Mouse (Mus musculus) heart, postnatal 25 days (tissue): ENCODE data around the gene Fads6. TPM values are rescaled to one million over a fixed set of nuclear protein-coding genes. Genes with fewer than 3 reads are reported as not detected.

ENCODE experiments used
- DNase-seq: peaks from one replicate; pipeline ENCODE4 v3.0.0; 2022; ENCODE audit warnings: low spot score
- intact Hi-C: fragments of 180-260 bp; cut with DNase I; formaldehyde crosslinking; loops from one replicate; pipeline ENCODE4 v1.15.1; 2025
- microRNA-seq: library from miRNA; unstranded; fragments of <30 nt; microRNA quantifications from one replicate; pipeline ENCODE4 v1.2.0, GENCODE M21; 2022
- total RNA-seq, 2 experiments: library from RNA; stranded (reverse); gene quantifications; 2 replicates each; pipeline ENCODE4 v1.2.3; 2021

Fads6 gene
- total RNA-seq, 2 experiments from 2014 or later: 1.1 to 1.5 TPM

DNA sequence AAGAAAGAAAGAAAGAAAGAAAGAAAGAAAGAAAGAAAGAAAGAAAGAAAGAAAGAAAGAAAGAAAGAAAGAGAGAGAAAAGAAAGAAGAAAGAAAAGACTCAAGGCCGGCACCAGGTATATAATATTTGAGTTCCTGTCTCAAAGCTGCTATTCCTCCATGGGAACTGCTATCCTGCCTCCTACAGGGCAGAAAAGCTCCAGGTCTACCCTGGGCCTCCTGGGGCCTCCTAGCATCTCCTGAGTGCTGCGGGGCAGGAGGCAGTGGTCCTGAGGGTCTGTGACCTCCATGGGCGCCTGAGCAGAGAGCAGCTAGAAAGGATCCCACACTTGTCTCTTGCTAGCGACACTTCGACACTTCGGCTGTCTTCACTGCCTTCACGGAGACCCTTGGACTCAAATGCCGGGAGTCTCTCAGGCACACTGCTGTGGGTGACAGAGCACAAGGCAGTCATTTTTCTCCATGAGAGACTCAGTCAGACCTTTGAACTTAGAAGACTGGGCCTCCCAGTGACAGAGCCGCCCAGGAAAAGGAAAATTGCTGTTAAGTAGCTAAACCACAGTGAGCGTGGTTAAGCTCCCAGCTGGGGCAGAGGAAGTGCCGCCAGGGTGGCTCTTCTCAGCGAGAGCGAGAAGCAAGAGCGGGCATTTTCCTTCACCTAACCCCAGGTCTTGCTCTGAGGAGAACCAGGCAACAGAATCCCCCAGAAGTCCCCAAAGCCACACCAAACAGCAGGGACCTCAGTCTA, 66.1 kb downstream of the Fads6 start:
- intact Hi-C loops: no loop called here
- DNase-seq: no peak

Small RNAs within 50 kb of the gene (microRNA-seq; reads per million reads assigned to microRNA genes)
- not detected for gene Gm25837

Other genes with a start within 250 kb of the Fads6 start
- 1 to 10 TPM; 9.0 to 9.7 TPM for gene Cd300ld3, start 249.3 kb downstream of the Fads6 start, total RNA-seq
- gene Cd300e, start 235.5 kb downstream of the Fads6 start, total RNA-seq: under 1 TPM; 0.28 to 0.42 TPM
- under 1 TPM; 0.67 to 0.75 TPM for gene Rab37, start 206.2 kb downstream of the Fads6 start, total RNA-seq
- under 1 TPM in 1 of 2 experiments, not detected in 1; 0.28 TPM for gene Cd300lf, start 163.7 kb downstream of the Fads6 start, total RNA-seq
- gene Slc9a3r1, start 134.3 kb downstream of the Fads6 start, total RNA-seq: 10 to 100 TPM; 10.1 to 12.9 TPM
- gene Tmem104, start 110.2 kb downstream of the Fads6 start, total RNA-seq: 10 to 100 TPM; 10.0 to 10.5 TPM
- gene Nat9, start 109.8 kb downstream of the Fads6 start, total RNA-seq: 10 to 100 TPM; 19.3 to 23.0 TPM
- under 1 TPM; 0.10 to 0.34 TPM for gene Grin2c, start 30.4 kb downstream of the Fads6 start, total RNA-seq
- 1 to 10 TPM; 7.9 to 8.2 TPM for gene Fdxr, start 20.6 kb downstream of the Fads6 start, total RNA-seq
- not detected for gene Otop2, start 9.5 kb upstream of the Fads6 start, total RNA-seq
- under 1 TPM in 1 of 2 experiments, not detected in 1; 0.20 TPM for gene Ush1g, start 24.4 kb upstream of the Fads6 start, total RNA-seq
- gene Otop3, start 37.1 kb upstream of the Fads6 start, total RNA-seq: not detected
- 1 to 10 TPM; 4.2 to 5.4 TPM for gene Hid1, start 70.1 kb upstream of the Fads6 start, total RNA-seq
- 1 to 10 TPM; 5.5 to 6.6 TPM for gene Cdr2l, start 84.3 kb upstream of the Fads6 start, total RNA-seq
- gene Mrpl58, start 106.1 kb upstream of the Fads6 start, total RNA-seq: 100 to 1,000 TPM; 143 to 145 TPM
- gene Atp5h, start 122.3 kb upstream of the Fads6 start, total RNA-seq: 1,000 to 10,000 TPM; 2,312 to 2,343 TPM
- gene Kctd2, start 122.5 kb upstream of the Fads6 start, total RNA-seq: 10 to 100 TPM; 27.0 to 28.0 TPM
- gene Trim80, start 142.9 kb upstream of the Fads6 start, total RNA-seq: not detected
- gene Slc16a5, start 164.8 kb upstream of the Fads6 start, total RNA-seq: not detected
- gene Armc7, start 178.0 kb upstream of the Fads6 start, total RNA-seq: 1 to 10 TPM; 1.4 to 2.3 TPM
- 10 to 100 TPM; 13.9 to 14.9 TPM for gene Nt5c, start 194.2 kb upstream of the Fads6 start, total RNA-seq
- gene Jpt1, start 216.7 kb upstream of the Fads6 start, total RNA-seq: 100 to 1,000 TPM; 121 to 135 TPM
- gene Sumo2, start 238.6 kb upstream of the Fads6 start, total RNA-seq: 100 to 1,000 TPM; 165 to 177 TPM